Mouse (Mus musculus) ES-Bruce4 (cell line): ENCODE results near the gene Rxfp3.

Experiments
- CTCF ChIP-seq: IDR thresholded peaks from one replicate; pipeline ENCODE4 v1.8.1; 2011; ENCODE audit warnings: low read depth, low read length
- EP300 ChIP-seq: IDR thresholded peaks from 2 replicates; pipeline ENCODE4 v1.6.1; 2011; ENCODE audit warnings: low read depth, low read length; ENCODE audit not compliant: insufficient read depth

GRCm38 (mm10) chr15:11067891-11068290 is 30.1 kb upstream of the Rxfp3 start:
- no peak for TF ChIP-seq EP300
- TF ChIP-seq CTCF = no peak
